Mouse (Mus musculus): ENCODE measurements around the gene Csad.
A peak's percentile ranks its signal among the peaks of the same experiment; 100 is the strongest.

The Csad gene

DNA sequence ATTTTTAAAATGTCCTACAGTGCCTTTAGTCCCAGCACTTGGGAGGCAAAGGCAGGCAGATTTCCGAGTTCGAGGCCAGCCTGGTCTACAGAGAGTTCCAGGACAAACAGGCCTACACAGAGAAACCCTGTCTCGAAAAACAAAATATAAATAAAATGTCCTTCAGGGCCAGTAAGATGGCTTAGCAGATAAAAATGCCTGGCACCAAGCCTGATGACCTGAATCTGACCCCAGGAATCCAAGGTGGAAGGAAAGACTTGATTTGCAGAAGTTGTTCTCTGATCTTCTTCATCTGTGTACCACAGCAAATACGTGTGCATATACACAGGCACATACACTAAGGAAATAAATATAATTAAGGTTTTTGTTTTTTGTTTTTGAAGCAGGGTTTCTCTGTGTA is 9.2 kb downstream of the Csad start:
- DNase-seq = no peak

DNA sequence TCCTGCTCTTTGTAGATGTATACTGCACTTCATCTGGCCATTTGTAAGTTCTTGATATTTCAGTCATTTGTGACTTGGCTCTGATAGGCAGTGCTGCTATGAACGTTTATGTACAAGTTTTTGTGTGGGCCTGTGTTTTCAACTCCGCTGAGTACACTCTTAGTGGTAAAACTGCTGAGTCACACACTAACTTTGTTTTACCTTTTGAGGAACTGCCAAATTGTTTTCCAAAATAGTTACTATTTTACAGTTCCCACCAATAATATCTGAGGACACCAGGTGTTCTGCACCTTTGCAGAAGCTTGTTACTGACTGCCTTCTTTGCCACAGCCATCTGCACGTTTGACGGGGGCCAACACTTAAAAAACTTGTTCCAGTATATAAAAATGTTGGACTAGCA is 10.1 kb downstream of the Csad start:
- no peak for DNase-seq

DNA sequence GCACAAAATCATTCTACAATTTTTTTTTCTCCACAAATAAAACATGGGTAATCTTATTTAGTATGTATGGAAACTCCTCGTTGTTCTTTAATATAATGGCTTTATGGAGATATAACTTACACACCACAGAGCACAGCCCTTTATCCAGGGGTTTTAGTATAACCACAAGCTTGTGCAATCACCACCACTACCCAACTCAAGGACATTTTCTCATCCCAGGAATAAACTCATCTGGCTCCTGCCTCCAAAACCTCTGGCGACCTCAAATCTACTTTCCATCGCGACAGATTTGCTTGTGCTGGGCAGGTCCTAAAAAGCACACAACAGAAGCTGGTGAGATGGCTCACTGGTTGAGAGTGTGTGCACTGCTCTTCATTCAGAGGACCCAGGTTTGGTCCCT is 10.9 kb downstream of the Csad start:
- DNase-seq = no peak

DNA sequence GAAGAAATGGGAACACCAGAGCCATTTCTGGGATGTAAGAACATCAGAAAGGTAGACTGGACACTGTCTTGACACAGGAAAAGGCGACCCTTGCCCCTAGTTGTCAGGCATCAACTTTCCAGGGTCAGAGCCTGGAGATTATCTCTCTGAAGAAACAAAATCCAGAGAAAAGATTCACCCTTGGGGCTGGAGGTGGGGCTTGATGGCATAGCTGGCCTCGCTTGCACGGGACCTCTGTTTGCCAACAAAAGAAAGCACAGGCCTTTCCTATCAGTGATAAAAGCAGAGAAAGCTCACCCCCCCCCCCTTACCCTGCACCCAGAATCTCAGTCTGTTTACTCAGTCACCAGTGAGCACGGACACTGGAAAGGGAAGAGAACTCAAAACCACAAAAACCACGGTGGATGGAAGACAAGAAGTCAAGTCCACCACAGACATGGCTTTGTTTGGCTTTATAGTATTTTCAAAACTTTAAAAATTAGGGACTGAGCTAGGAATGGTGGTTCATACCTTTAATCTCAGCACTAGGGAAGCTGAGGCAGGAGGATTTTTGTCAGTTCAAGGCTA is 11.6 kb downstream of the Csad start:
- DNase-seq = no peak

DNA sequence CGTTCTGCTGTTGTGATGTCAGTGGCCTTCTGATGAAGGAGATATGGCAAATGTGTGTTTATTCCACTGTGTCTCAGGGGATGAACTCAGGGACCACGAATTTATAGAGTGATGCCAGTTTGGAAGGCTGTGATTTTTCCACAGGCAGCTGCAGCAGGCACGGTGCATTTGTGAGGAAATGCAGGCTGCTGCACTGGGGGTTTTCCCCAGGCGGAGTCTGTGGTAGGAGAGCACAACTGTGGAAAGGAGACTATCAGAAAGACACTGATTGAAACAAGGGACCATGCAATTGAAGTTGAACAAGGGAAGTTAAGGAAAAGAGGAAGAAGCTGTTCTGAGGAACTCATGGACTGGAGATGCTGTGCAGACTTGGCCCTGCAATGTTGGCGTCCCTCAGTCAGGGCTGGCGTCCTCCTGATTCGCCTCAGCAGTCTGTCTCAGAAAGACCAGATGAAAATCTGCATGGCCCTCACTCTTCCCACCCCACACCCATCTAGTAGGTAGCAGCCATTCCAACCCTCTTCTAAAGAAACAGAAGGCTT is 12.2 kb downstream of the Csad start:
- no peak for DNase-seq

DNA sequence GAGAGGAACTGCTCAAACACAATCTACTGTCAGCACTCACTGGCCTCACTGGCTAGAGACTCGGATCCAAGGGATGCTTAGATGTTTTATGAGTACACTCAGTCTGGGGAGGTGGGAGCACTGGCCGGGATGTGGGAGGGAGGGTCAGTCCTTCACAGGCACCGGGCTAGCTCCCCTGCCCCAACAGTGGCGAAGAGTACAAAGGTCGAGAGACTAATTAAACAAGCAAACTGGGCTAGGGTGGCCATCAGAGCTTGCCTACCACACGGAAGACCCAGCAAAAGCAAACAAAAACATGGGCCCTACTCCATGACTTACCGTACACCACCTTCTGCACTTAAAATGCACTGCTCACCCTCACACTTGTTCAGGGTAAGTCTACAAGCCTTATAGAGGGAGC is 12.8 kb downstream of the Csad start:
- DNase-seq = no peak

DNA sequence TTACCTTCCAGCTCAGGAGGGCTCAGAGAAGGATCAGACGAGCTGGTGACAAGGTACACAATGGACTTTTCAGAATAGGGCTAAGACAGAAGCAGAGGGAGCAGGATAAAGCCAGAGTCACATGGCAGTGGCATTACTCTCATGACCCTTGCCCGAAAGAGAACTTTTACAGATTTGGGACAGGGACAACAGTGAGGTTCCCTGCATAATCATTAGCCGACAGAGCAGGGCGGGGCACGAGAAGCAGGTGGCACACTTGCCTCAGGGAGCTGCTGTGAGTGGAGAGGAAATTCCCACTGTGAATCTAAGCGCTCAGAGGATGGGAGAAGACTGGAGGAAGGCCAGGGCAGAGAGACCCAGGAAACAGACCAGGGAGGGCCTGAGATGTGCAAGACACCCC is 15.6 kb downstream of the Csad start:
- DNase-seq = no peak

DNA sequence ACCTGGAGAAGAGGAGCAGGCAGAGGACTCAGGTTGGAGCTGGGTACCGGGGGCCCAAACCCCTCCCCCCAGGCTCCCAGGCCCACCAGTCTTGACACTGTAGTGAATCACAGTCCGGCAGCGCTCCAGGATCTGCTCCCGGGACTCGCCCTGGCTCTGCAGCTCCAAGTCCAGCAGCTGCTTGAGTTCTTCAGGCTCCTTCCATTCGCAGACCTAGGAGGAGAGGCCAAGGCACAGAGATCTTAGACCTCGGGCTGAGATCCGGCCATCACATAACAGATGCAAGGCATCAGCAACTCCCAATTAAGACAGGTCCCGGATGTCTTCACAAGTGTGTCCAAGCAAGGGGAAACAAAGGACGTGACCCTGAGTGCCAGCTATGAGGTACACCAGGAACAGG is 16.4 kb downstream of the Csad start:
- no peak for DNase-seq

DNA sequence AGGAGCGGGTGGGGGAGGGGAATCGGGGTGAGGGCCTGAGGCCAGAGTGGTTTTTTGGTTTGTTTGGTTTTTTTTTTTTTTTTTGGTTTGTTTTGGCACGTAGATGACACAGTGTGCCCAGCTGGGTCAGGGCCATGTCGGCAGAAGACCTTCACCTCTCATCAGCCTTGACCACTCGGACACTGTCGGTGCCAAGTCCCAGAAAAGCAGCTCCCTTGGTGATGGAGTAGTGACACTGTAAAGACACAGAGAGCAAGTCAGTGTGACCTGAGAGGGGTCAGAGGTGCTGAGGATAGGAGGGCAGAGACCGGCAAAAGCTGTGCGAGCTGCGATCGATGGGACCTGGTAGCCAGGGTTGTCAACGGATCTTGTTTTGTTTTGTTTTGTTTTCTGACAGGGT is 18.3 kb downstream of the Csad start:
- DNase-seq = no peak

DNA sequence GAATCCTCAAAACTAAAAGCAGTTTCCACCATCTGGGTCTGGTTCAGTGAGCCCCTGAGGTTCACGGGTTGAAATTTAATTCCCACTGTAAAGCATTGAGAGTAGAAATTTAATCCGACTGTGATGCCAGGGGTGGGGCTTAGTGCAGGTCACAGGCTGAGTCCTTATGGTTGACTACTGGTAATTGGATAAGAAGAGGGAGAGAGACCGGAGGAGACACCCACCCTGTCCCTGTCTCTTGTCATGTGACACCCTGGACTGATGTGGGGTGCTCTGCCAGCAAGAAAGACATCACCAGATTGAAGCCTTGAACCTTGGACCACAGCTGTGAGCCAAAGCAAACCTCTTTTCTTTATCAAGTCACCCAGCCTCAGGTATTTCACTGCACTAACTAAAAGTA is 21.4 kb downstream of the Csad start:
- DNase-seq = no peak

DNA sequence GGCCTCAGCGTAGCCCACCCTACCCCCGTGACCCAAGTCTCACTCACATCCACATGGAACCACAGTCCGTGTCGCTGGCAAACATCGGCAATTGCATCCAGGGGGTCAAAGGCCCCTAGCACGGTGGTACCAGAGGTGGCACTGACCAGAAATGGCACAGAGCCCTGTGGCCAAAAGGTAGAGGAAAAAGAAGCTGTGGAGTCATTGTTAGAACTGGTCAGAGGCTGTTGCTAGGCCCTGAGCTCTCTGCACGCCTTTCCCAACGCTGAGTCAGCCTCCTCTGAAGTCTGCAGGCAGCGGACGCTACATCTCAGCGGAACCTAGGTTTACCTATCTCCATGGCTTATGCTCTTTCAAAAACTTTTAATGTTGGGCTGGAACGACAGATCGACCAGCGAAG is 24.6 kb downstream of the Csad start:
- DNase-seq = no peak

DNA sequence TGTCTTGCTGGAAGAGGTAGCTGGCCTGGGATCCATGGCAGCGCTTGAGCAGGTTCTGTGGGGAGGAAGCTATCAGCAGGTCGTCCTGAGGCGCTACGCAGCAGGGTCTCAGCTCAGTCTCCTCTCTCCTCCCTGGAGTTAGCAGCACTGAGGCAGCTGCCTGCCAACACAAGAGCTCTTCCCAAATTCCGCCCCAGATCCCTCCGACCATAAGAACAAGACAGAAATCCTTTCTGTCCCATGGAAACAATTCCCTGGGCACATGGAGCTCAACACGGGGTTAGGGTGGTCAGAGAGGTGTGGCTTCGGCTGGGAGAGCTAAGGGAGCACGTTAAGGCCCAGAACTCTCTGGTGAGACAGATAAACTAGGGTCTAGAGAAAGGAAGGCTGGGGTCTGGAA is 25.4 kb downstream of the Csad start:
- no peak for DNase-seq

DNA sequence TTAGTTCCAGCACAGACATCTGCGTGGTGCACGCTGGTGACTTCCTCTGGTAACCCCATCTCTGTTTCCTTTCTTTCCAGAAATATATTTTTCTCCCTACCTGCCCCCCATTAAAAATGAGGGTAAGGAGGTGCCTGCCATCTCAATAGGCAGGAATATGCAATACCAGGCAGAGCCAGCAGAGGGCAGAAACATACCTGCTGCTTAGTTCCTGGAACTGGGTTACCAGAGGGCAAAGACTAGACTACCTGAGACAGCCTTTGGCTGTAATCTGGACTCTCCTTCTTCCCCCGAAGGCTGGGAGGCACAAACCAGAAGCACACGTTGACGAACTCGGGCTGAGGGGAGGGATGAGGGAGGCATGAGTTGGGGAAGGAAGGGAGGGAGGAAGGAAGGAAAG is 26.2 kb downstream of the Csad start:
- peak; percentile 80 for DNase-seq

DNA sequence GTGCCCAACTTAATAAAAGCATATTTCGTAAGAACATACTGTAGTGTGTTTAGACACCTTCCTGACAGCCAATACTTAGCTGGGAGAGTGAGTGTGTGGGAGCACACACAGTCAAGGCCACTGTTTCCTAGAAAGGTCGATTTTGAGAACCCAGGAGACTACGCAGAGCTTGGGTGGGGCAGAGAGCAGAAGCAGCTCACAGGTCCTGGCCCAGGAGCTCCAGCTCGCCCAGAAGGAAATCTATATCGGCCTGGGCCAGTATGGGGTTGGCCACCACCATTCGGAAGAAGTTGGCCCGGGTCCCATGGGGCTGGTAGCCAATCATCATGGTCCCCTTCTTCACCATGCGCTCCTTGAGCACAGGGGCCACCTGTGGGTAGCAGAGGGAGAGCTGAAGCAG is 27.1 kb downstream of the Csad start:
- no peak for DNase-seq

DNA sequence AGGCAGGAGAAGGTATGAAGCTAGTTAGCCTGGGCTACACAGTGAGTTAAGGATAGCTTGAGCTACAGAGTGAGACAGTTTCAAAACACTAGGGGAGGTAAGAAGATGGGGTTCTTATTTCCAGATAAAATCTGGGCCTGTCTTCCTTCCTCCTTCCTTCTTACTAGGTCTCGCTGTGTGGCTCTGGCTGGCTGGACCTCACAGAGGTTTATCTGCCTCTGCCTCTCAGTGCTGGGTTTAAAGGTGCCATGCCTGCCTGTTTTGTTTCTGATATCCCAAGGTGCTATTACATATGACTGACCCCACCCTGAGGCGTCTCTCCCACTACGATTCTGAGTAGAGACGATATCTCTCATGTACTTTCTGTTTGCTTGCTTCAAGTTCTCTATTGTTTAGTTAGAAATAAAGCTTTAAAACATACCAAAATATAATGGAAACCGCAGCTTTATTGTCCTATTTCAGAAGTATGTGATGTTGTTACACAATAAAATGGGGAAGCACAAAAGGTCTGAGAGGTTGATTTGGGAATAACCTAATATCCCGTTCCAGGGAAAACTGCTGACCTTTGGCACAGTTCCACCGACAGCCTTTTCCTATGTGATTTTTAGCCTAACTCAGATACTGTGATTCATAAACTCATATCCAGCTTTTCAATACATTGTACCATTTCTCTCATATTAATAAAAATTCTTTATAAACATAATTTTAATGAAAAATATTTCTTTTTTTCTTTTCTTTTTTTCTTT is 27.8 kb downstream of the Csad start:
- DNase-seq = no peak

DNA sequence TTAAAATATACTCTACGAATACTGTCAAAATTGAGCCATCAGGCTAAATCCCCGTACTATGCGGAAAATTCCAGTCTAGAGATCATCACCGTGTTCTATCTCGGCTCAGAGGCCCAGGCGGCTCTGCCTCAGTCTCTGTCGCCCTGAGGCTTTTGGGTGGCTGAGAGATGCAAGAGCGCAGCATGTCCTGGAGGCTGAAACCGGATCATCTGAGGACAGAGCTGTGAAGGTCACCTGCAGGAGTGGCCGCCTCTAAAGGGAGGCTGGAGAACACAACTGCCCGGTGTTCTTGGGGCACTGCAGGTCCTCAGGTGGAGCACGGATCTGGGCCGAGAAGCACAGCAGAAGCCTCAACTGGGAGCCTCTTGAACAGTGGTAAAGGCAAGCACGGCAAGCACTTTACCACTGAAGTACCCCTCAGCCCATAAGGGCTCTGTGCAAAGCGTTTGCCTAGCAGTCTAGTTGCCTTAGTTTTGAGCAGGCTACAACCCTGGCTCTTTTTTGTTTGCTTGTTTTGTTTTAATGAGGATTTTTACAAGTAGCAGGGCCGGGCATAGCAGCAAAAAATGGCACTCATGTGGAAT is 28.7 kb downstream of the Csad start:
- no peak for DNase-seq

DNA sequence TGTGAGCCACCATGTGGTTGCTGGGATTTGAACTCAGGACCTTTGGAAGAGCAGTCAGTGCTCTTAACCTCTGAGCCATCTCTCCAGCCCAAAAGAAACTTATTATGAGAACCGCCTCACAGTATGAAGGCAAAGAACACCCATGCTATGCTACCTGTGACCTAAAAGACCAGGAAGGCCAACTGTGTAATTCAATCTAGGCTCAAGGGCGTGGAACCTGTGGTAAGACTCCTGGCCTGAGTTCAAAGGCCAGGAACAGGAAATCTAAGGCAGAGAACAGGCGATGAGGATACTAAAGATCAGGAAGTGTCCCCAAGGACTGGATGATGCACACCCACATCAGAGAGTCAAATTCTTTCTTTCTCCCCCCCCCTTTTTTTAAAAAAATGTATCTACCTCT is 30.9 kb downstream of the Csad start:
- DNase-seq = no peak

DNA sequence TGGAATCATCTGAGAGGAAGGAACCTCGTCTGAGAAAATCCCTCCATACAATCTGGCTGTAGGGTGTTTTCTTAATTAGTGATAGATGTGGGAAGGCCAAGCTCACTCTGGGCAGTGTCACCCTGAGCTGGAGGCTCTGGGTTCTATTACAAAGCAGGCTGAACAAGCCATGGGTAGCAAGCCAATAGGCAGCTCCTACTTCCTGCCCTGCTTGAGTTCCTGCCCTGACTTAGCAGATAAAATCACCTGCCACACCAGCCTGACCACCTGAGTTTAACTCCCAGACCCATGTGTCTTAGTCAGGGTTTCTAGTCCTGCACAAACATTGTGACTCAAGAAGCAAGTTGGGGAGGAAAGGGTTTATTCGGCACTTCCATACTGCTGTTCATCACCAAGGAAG is 35.5 kb downstream of the Csad start:
- DNase-seq = no peak

DNA sequence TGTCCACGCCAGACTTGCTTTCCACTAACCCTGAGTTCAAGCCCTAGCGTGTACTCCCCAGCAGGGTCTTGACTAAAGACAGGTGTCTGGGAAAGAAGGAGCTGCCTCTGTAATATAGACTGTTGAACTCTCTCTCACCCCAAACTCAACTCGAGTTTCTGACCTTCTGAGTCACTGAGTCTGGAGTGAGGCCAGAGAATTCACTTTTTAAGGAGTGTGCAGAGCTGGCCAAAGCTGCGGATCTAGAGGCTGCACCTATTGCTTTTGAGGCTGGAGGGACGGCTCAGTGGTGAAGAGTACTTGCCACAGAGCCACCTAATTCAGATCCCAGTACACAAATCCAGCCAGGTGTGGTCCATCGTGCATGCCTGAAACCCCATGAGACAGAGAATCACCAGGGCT is 36.9 kb downstream of the Csad start:
- DNase-seq = no peak

DNA sequence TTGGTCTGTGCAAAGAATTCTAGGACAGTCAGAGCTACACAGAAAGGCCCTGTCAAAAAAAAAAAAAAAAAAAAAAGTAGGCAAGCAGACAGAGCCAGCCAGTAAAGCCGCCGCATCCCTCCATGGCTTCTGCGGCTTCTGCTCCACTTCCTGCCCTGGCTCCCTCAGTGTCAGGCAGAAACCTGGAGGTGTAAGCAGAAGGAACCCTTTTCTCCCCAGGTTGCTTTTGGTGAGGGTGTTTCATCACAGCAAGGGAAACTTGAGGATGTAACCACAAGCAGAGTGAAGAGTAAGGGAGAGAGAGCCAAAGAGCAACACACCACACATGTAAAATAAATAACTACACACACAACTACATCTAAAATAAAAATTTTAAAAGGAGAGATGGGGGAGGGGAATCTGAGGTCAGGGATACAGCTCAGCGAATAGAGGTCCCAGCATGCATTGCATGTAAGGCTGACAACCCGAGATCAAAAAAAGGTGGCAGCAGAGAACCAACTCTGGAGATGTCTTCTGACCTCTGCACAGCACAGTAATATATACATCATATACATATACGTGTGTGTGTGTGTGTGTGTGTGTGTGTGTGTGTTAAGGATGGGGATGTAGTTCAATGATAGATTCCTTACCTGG is 38.9 kb downstream of the Csad start:
- no peak for DNase-seq

DNA sequence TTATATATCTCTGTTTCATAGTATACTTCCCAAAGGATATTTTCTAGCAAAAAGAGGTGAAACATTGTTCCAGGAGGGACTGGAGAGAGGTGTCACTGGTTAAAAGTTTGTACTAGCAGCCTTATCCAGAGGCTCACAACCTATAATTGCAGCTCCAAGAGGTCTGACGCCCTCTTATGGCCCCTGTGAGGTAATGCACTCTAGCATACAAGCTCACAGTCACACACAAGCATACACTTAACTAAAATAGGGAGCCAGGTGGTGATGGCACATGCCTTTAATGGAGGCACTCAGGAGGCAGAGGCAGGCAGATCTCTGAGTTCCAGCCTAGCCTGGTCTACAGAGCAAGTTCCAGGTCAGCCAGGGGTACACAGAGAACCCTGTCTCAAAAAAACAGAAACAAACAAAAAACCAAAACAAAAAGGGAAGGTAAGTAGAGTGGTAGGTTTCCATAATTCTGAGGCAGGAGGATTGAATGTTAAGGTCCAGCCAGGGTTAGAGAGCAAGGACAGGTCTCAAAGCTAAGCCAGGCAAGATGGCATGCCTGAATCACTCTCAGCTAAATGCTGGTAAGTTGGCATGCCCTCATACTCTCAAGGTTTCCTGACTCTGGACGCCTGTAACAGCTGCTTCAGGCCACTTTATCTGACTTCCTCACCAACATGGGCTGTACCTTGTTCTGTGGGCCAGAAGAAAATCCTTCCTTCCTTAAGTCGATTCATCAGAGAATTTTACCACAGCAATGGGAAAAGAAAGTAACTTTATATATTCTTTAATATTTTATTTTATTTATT is 40.4 kb downstream of the Csad start:
- DNase-seq = no peak

DNA sequence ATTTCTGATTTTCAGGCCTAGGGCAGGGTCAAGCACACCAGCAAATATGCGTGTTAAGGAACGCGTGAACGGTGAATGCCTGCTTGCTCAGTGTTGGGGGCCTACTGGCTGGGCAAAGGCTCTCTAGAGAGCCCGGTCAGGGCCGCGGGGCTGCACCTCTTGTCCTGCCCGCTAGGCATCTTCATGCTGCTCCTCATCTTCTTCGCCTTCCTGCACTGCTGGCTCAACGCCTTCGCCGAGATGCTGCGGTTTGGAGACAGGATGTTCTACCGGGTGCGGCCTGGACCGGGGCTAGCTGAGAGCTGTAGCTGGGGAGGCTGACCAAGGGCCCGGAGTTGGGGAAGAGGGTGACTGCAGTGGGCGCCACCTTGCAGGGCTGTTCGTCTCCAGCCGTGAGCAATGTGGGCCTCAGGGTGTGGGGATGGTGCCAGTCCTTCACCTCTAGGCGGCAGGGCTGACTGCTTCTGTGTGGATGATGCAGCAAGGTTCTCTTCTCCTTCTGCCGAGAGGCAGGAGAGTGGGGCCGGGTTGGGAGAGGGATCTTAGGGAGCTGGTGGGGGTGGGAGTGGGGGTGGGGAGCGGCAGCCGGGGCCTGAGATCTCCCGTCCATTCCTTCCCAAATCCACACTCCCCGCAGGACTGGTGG is 44.0 kb downstream of the Csad start:
- DNase-seq = no peak

DNA sequence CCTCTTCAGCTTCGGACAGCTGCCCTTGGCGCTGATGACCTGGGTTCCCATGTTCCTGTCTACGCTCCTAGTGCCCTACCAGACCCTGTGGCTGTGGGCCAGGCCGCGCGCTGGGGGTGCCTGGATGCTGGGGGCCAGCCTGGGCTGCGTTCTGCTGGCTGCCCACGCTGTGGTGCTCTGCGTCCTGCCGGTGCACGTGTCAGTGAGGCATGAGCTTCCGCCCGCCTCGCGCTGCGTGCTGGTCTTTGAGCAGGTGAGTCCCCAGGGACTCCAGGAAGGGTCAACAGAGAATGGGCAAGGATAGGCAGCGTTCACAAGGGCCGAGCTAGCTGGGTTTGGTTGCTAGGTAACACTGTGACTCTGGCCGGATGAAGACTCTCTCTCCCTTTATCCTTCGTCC is 47.7 kb downstream of the Csad start:
- DNase-seq = no peak

Measured in cerebellum, adult 11 months (tissue).